Mouse (Mus musculus) liver, postnatal 0 days (tissue): ENCODE results near the gene Rbm14.

ENCODE experiments used
- CTCF ChIP-seq: sonication (generic); IDR thresholded peaks from 2 replicates; pipeline ENCODE4 v1.5.1; 2016; ENCODE audit warnings: antibody characterized with exemption, low read depth
- EP300 ChIP-seq: IDR thresholded peaks from 2 replicates; pipeline ENCODE4 v1.6.1; 2016; ENCODE audit warnings: antibody characterized with exemption, low read depth, mild to moderate bottlenecking

- no peak for TF ChIP-seq CTCF
- no peak for TF ChIP-seq EP300
Observed at GRCm38 (mm10) chr19:4854552-4855469, 43.4 kb upstream of the Rbm14 start, which contains the start of gene Ctsf.
